Mouse (Mus musculus) liver, embryonic 14.5 days (tissue): ENCODE results near the gene Pnmt. TPM values are rescaled to one million over a fixed set of nuclear protein-coding genes. Genes with fewer than 3 reads are reported as not detected.

Source experiments
- ATAC-seq: fragments of 200-750 bp; cut with Nextera tagmentation; 2 replicates; pipeline ENCODE4 v1.8.0; 2017; ENCODE audit warnings: moderate number of reproducible peaks, mild to moderate bottlenecking, moderate library complexity; ENCODE audit not compliant: insufficient read depth
- DNase-seq, 3 experiments: peaks; one replicate each; pipeline ENCODE4 v3.0.0-alpha.2; 2012 to 2013; ENCODE audit warnings: low read depth in 3 of 3, low spot score in 3 of 3
- H3K27ac ChIP-seq: fragments of 300-500 bp; sonication (generic); 2 replicates; pipeline ENCODE4 v1.5.1; 2014; ENCODE audit warnings: moderate library complexity, mild to moderate bottlenecking, control low read depth, inconsistent platforms
- H3K27me3 ChIP-seq: fragments of 300-500 bp; sonication (generic); 2 replicates; pipeline ENCODE4 v1.6.1; 2014; ENCODE audit warnings: mild to moderate bottlenecking, low read length, moderate library complexity; ENCODE audit not compliant: control insufficient read depth, insufficient read depth
- H3K36me3 ChIP-seq: fragments of 300-500 bp; sonication (generic); replicated peaks from 2 replicates; pipeline ENCODE4 v1.6.1; 2014; ENCODE audit warnings: low read depth; ENCODE audit not compliant: control insufficient read depth, insufficient read depth
- H3K4me1 ChIP-seq, 2 experiments: fragments of 200-500 bp in 1 of 2; fragments of 300-500 bp in 1 of 2; sonication (generic) in 1 of 2; replicated peaks; 2 replicates each; pipeline ENCODE4 v1.6.1; 2012 to 2014; ENCODE audit warnings: antibody characterized with exemption in 1 of 2, inconsistent platforms in 1 of 2, low read length in 1 of 2; ENCODE audit not compliant: control insufficient read depth in 2 of 2, insufficient read depth in 2 of 2
- H3K4me2 ChIP-seq: fragments of 300-500 bp; sonication (generic); 2 replicates; pipeline ENCODE4 v1.6.1; 2014; ENCODE audit warnings: low read depth, mild to moderate bottlenecking, control low read depth, moderate library complexity
- H3K4me3 ChIP-seq, 2 experiments: fragments of 200-500 bp in 1 of 2; fragments of 300-500 bp in 1 of 2; sonication (generic) in 1 of 2; 2 replicates each; pipeline ENCODE4 v1.5.1; 2012 to 2014; ENCODE audit warnings: low read depth in 2 of 2, low read length in 2 of 2, mild to moderate bottlenecking in 2 of 2, control low read depth in 1 of 2, inconsistent platforms in 1 of 2, moderate library complexity in 1 of 2; ENCODE audit not compliant: insufficient read depth in 1 of 2
- H3K9ac ChIP-seq: fragments of 300-500 bp; sonication (generic); replicated peaks from 2 replicates; pipeline ENCODE4 v1.6.1; 2014; ENCODE audit warnings: mild to moderate bottlenecking, control low read depth, moderate library complexity
- H3K9me3 ChIP-seq: fragments of 300-500 bp; sonication (generic); 2 replicates; pipeline ENCODE4 v1.6.1; 2016; ENCODE audit warnings: low read length, mixed read lengths; ENCODE audit not compliant: control insufficient read depth
- CTCF ChIP-seq: IDR thresholded peaks from 2 replicates; pipeline ENCODE4 v1.5.1; 2016; ENCODE audit warnings: antibody characterized with exemption, low read depth, control low read depth
- EP300 ChIP-seq: IDR thresholded peaks from 2 replicates; pipeline ENCODE4 v1.6.1; 2016; ENCODE audit warnings: antibody characterized with exemption, low read depth
- WGBS: fragments of 180-500 bp; shearing (Covaris S2); extraction: QIAGEN DNeasy Blood & Tissue Kit; methylation state at CpG from one replicate; pipeline ENCODE4 v1.1.7; 2014; ENCODE audit not compliant: insufficient replicate concordance; 5-methylcytosine and 5-hydroxymethylcytosine counted together
- polyA plus RNA-seq, 2 experiments: library from polyadenylated mRNA; depleted of rRNA in 1 of 2; stranded (reverse) in 1 of 2; unstranded in 1 of 2; fragments of >200 nt; fragmentation: Nextera tagmentation in 1 of 2; extraction: Ambion mirVana in 1 of 2; gene quantifications; 2 replicates each; pipeline versions ENCODE4 v1.2.1 to v1.2.3; 2012 to 2014

Pnmt gene
- polyA plus RNA-seq, 2 experiments, result not detected

GRCm38 (mm10) chr11:98360866-98361521 is 25.3 kb upstream of the Pnmt start:
- TF ChIP-seq CTCF, result no peak
- no peak for TF ChIP-seq EP300
- WGBS, result 53% methylated on average over 9 of the region's 9 CpGs
- Histone ChIP-seq H3K9me3 (no peaks in the 10 kb centered on the region), H3K36me3 (no peaks in the 10 kb centered on the region), H3K27ac (no peak overlapping the region), H3K9ac (no peak overlapping the region), H3K4me2 (no peak overlapping the region), H3K27me3 (no peaks in the 10 kb centered on the region), H3K4me3 (no peak overlapping the region), H3K4me1 (peaks cover 9 to 19% of the 10 kb centered on the region in 2 experiments)
- no peak for DNase-seq
- no peak for ATAC-seq

- H3K36me3 ChIP-seq, result no peaks in the 10 kb centered on the region
- TF ChIP-seq CTCF, result no peak
- no peak for TF ChIP-seq EP300
Measured at GRCm38 (mm10) chr11:98363817-98364216, 22.4 kb upstream of the Pnmt start.

GRCm38 (mm10) chr11:98364410-98364809 is 21.8 kb upstream of the Pnmt start:
- WGBS, result 86% methylated on average over 5 of the region's 5 CpGs
- TF ChIP-seq CTCF, result no peak
- TF ChIP-seq EP300, result no peak
- H3K27me3 ChIP-seq, result no peaks in the 10 kb centered on the region

More at GRCm38 (mm10) chr11:98363817-98364216, 22.4 kb upstream of the Pnmt start:
- Histone ChIP-seq H3K27ac (no peak overlapping the region), H3K9ac (no peak overlapping the region), H3K4me3 (no peak overlapping the region), H3K4me1 (peaks cover 3 to 7% of the 10 kb centered on the region in 2 experiments; a peak in 3 of 4 replicates), H3K4me2 (no peak overlapping the region), H3K27me3 (no peaks in the 10 kb centered on the region), H3K9me3 (no peaks in the 10 kb centered on the region)
- 78% methylated on average over 5 of the region's 5 CpGs for whole genome bisulfite sequencing
- no peak for ATAC-seq
- DNase-seq, result no peak

GRCm38 (mm10) chr11:98366290-98366689 is 20.0 kb upstream of the Pnmt start:
- TF ChIP-seq CTCF (no peak), EP300 (no peak)
- Histone ChIP-seq H3K4me3 (no peak overlapping the region), H3K4me1 (no peaks in the 10 kb centered on the region), H3K9ac (no peak overlapping the region), H3K27ac (no peak overlapping the region), H3K9me3 (no peaks in the 10 kb centered on the region), H3K36me3 (no peaks in the 10 kb centered on the region), H3K27me3 (no peaks in the 10 kb centered on the region), H3K4me2 (no peak overlapping the region)
- ATAC-seq (no peak), DNase-seq (no peak)
- 44% methylated on average over 10 of the region's 10 CpGs for WGBS

More at GRCm38 (mm10) chr11:98364410-98364809, 21.8 kb upstream of the Pnmt start:
- ATAC-seq (no peak), DNase-seq (no peak)
- Histone ChIP-seq H3K9me3 (no peaks in the 10 kb centered on the region), H3K4me3 (no peak overlapping the region), H3K36me3 (no peaks in the 10 kb centered on the region), H3K4me1 (peaks cover under 1 to 1% of the 10 kb centered on the region in 2 experiments; a peak in 2 of 4 replicates), H3K27ac (no peak overlapping the region), H3K4me2 (no peak overlapping the region), H3K9ac (no peak overlapping the region)

- no peaks in the 10 kb centered on the region for H3K27me3 ChIP-seq
- no peak for DNase-seq
- no peak overlapping the region for H3K4me3 ChIP-seq
- ATAC-seq, result no peak
- WGBS, result 63% methylated on average over 10 of the region's 10 CpGs
- no peak overlapping the region for H3K9ac ChIP-seq
- no peak overlapping the region for H3K27ac ChIP-seq
- no peaks in the 10 kb centered on the region for H3K36me3 ChIP-seq
- no peaks in the 10 kb centered on the region for H3K9me3 ChIP-seq
- H3K4me2 ChIP-seq, result no peak overlapping the region
- no peaks in the 10 kb centered on the region for H3K4me1 ChIP-seq
- TF ChIP-seq CTCF, result no peak
- no peak for TF ChIP-seq EP300
Measured at GRCm38 (mm10) chr11:98367171-98367862, 18.9 kb upstream of the Pnmt start.
